Mouse (Mus musculus): ENCODE results near the gene Bmp6. TPM values are rescaled to one million over a fixed set of nuclear protein-coding genes. Genes with fewer than 3 reads are reported as not detected.

The Bmp6 gene
- polyA plus RNA-seq, 1 experiment: 6.4 TPM

DNA sequence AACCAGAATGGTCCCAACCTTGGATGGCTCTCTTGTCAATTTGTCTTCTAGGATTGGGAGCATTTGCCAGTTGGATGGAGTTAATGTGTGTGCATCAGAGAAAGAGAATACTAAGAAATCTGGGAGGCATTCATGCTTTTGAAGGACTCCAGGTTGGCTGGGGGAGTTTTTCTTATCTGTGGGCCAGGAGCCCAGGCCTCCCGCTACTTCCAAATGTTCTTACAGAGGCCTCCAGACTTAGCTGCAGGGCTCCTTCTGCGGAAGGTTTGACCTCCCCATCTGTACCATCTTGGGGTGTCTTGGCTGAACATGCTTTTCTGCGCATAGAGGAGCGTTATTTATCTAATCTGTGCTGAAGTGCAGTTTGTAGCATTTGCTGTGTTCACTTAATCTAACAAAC lies 127.7 kb downstream of the Bmp6 start:
- WGBS: 26% methylated on average over 4 of the region's 4 CpGs
- H3K27ac ChIP-seq (ENCODE audit: insufficient read depth, low read length): no peak overlapping the region
- no peak overlapping the region for H3K4me3 ChIP-seq (replicated peaks; ENCODE audit: insufficient read depth, low read depth, low read length)
- no peaks in the 10 kb centered on the region for H3K4me1 ChIP-seq (ENCODE audit: control insufficient read depth, insufficient read depth, low read length)
- no peaks in the 10 kb centered on the region for H3K27me3 ChIP-seq (ENCODE audit: control insufficient read depth, insufficient read depth, low read length)
- TF ChIP-seq POLR2A (IDR thresholded peaks at IDR 0.05; ENCODE audit: borderline replicate concordance, insufficient read depth, low read length): no peak
- peak in 1 of 2 experiments; percentile 9 for DNase-seq

DNA sequence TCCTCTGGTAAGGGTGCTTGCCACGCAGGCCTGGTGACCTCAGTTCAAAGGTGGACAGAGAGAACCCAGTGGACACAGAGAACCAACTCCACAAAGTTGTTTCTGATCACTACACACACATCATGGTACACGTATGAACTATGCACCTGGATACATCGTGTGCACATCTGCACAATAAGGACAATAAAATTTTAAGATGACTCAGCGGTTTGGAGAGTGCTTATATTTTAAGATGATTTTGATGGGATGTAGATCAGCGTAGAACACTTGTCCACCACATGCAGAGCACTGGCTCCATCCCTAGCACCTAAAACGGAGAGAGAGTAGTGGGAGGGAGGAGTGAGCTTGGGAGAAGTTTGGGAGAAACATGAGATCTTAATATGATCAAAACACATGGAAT lies 128.6 kb downstream of the Bmp6 start:
- TF ChIP-seq CTCF (IDR thresholded peaks at IDR 0.05; ENCODE audit: borderline replicate concordance, insufficient read depth, low read depth, low read length) (no peak), POLR2A (IDR thresholded peaks at IDR 0.05; ENCODE audit: borderline replicate concordance, insufficient read depth, low read length) (no peak)

DNA sequence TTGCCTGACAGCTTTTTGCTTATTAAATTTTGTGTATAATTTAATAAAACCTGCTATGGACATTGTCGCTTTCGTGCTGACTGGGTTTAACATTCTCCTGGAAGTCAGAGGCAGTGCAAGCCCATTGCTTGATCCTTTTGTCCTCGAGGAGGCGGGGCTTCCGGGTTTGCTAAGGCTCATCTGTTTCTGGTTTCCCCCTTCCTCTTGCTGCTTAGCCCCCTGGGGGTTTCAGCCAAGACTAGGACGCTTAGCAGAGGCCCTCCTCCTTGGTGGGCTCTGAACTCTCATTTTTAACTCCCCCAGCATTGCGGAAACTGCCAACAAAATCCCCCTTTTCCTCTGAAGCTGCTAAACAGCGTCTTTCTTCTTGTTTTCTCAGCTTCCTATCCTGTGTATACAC lies 132.0 kb downstream of the Bmp6 start:
- WGBS: 41% methylated on average over 8 of the region's 8 CpGs
- no peak overlapping the region for H3K4me3 ChIP-seq (replicated peaks; ENCODE audit: insufficient read depth, low read depth, low read length)
- no peak for TF ChIP-seq CTCF (IDR thresholded peaks at IDR 0.05; ENCODE audit: borderline replicate concordance, insufficient read depth, low read depth, low read length)
- TF ChIP-seq POLR2A (IDR thresholded peaks at IDR 0.05; ENCODE audit: borderline replicate concordance, insufficient read depth, low read length): no peak
- no peaks in the 10 kb centered on the region for H3K4me1 ChIP-seq (ENCODE audit: control insufficient read depth, insufficient read depth, low read length)
- no peak for DNase-seq
- H3K27me3 ChIP-seq (ENCODE audit: control insufficient read depth, insufficient read depth, low read length): no peaks in the 10 kb centered on the region
- no peak overlapping the region for H3K27ac ChIP-seq (ENCODE audit: insufficient read depth, low read length)

More for the DNA sequence above, 128.6 kb downstream of the Bmp6 start:
- H3K27ac ChIP-seq (ENCODE audit: insufficient read depth, low read length): no peak overlapping the region
- 89% methylated on average over 6 of the region's 6 CpGs for WGBS
- H3K27me3 ChIP-seq (ENCODE audit: control insufficient read depth, insufficient read depth, low read length): no peaks in the 10 kb centered on the region
- no peak for DNase-seq
- no peaks in the 10 kb centered on the region for H3K4me1 ChIP-seq (ENCODE audit: control insufficient read depth, insufficient read depth, low read length)
- no peak overlapping the region for H3K4me3 ChIP-seq (replicated peaks; ENCODE audit: insufficient read depth, low read depth, low read length)

DNA sequence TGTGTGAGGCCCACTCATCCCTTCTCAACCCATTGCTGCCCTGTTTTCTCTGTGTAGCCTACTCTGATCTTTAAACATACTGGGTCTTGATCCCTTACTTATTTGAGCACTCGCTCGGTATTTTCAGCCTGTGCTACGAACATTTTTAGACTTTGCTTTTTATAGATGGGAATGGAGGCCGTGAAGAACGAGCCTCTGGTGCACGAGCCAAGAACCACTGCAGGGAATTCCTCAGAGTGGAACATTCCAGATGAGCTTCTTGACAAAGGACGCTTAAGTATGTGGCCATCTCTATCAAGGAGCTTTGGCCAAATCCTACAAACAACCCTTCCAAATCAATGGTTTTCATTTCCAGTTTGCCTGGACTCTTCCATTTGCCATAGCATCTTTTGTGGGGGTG lies 136.1 kb downstream of the Bmp6 start:
- Histone ChIP-seq H3K27me3 (ENCODE audit: control insufficient read depth, insufficient read depth, low read length) (no peaks in the 10 kb centered on the region), H3K4me3 (replicated peaks; ENCODE audit: insufficient read depth, low read depth, low read length) (no peak overlapping the region), H3K4me1 (ENCODE audit: control insufficient read depth, insufficient read depth, low read length) (peaks cover 6% of the 10 kb centered on the region; the same call in 1 of the 2 replicates), H3K27ac (ENCODE audit: insufficient read depth, low read length) (no peak overlapping the region)
- WGBS: 83% methylated on average over 7 of the region's 7 CpGs
- DNase-seq: no peak
- TF ChIP-seq CTCF (IDR thresholded peaks at IDR 0.05; ENCODE audit: borderline replicate concordance, insufficient read depth, low read depth, low read length) (no peak), POLR2A (IDR thresholded peaks at IDR 0.05; ENCODE audit: borderline replicate concordance, insufficient read depth, low read length) (no peak)

DNA sequence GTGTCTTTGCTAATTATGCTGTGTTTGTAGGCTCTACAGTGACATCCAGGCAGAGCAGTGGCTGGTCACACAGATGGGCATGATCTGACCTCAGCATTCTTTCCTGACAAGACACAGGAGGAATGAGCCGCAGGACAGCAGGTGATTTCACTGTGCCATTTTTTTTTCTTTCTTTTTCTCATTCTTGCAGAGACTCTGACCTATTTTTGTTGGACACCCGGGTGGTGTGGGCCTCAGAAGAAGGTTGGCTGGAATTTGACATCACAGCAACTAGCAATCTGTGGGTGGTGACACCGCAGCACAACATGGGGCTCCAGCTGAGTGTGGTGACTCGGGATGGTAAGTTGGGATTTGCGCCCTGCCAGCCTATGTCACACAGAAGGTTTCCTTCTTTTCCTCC lies 139.8 kb downstream of the Bmp6 start:
- Histone ChIP-seq H3K4me3 (replicated peaks; ENCODE audit: insufficient read depth, low read depth, low read length) (no peak overlapping the region), H3K4me1 (ENCODE audit: control insufficient read depth, insufficient read depth, low read length) (peaks cover 6% of the 10 kb centered on the region; the same call in 1 of the 2 replicates), H3K27ac (ENCODE audit: insufficient read depth, low read length) (no peak overlapping the region), H3K27me3 (ENCODE audit: control insufficient read depth, insufficient read depth, low read length) (no peaks in the 10 kb centered on the region)
- no peak for TF ChIP-seq POLR2A (IDR thresholded peaks at IDR 0.05; ENCODE audit: borderline replicate concordance, insufficient read depth, low read length)
- TF ChIP-seq CTCF (IDR thresholded peaks at IDR 0.05; ENCODE audit: borderline replicate concordance, insufficient read depth, low read depth, low read length): no peak
- WGBS: 30% methylated on average over 5 of the region's 5 CpGs
- DNase-seq: peak; percentile 24 to 40

DNA sequence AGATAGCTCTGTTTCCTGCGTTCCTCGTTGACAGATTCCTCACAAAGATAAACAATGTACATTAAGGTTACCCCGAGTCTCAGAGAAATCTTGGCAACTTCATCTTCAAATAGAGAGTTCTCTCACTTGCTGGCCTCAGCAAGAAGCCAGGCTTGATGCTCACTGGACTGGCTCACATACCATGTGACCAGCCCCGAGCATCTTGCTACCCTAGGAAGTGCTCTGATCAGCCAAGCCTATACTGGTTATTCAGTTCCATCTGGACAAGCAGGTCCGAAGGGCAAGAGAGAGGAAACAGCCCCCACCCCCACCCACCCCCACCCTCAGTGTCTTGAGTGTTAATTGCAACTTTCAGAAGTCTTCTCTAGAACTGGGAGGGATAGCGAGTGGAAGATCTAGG lies 141.9 kb downstream of the Bmp6 start:
- no peaks in the 10 kb centered on the region for H3K27me3 ChIP-seq (ENCODE audit: control insufficient read depth, insufficient read depth, low read length)
- H3K4me1 ChIP-seq (ENCODE audit: control insufficient read depth, insufficient read depth, low read length): peaks cover 6% of the 10 kb centered on the region; the same call in 1 of the 2 replicates
- H3K27ac ChIP-seq (ENCODE audit: insufficient read depth, low read length): no peak overlapping the region
- WGBS: 65% methylated on average over 6 of the region's 6 CpGs
- TF ChIP-seq CTCF (IDR thresholded peaks at IDR 0.05; ENCODE audit: borderline replicate concordance, insufficient read depth, low read depth, low read length): no peak
- TF ChIP-seq POLR2A (IDR thresholded peaks at IDR 0.05; ENCODE audit: borderline replicate concordance, insufficient read depth, low read length): no peak
- no peak for DNase-seq
- no peak overlapping the region for H3K4me3 ChIP-seq (replicated peaks; ENCODE audit: insufficient read depth, low read depth, low read length)

DNA sequence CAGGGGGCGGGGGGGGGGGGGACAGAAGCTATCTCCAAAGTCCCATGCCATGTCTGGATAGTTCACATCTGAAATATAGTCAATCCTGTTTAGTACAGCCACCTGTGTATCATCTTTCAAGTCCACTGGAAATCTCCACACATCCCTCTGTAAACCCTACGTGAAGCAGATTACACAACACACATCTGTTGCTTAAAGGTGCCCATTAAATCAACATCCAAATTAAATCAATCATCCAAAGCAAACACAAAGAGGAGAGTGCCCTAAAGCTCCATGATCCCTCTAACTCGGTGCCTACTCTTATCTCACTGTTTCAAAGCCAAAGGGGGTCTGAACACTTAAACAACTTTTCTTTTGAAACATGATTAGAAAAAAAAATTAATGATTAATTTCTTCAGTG lies 151.8 kb downstream of the Bmp6 start:
- Histone ChIP-seq H3K27me3 (ENCODE audit: control insufficient read depth, insufficient read depth, low read length) (no peaks in the 10 kb centered on the region; the same call in 1 of the 2 replicates), H3K4me3 (replicated peaks; ENCODE audit: insufficient read depth, low read depth, low read length) (no peak overlapping the region), H3K4me1 (ENCODE audit: control insufficient read depth, insufficient read depth, low read length) (no peaks in the 10 kb centered on the region), H3K27ac (ENCODE audit: insufficient read depth, low read length) (no peak overlapping the region)
- TF ChIP-seq POLR2A (IDR thresholded peaks at IDR 0.05; ENCODE audit: borderline replicate concordance, insufficient read depth, low read length): no peak
- TF ChIP-seq CTCF (IDR thresholded peaks at IDR 0.05; ENCODE audit: borderline replicate concordance, insufficient read depth, low read depth, low read length): no peak
- 62% methylated on average over 3 of the region's 3 CpGs for WGBS
- no peak for DNase-seq

DNA sequence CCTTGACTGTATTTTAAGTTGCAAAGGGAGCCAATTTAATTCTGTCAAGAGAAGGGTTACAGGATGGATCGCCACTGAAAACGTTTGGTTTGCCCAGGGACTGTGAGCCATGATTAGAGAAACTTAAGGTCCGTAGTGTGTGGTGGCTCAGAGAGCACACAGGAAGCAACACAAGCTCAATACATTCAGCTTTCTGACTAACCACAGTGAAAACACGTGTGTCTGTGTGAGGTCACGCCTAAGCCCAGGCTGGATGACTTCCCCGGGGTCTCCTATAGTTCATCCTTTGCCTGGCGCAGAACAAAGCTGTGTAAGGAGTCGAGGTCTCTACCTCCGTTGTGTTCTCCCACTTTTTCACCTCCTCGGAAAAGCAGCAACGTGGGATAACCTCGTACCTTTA lies 156.4 kb downstream of the Bmp6 start:
- 91% methylated on average over 12 of the region's 12 CpGs for WGBS
- Histone ChIP-seq H3K4me1 (ENCODE audit: control insufficient read depth, insufficient read depth, low read length) (no peaks in the 10 kb centered on the region), H3K27me3 (ENCODE audit: control insufficient read depth, insufficient read depth, low read length) (no peaks in the 10 kb centered on the region), H3K4me3 (replicated peaks; ENCODE audit: insufficient read depth, low read depth, low read length) (no peak overlapping the region), H3K27ac (ENCODE audit: insufficient read depth, low read length) (no peak overlapping the region)
- no peak for DNase-seq
- TF ChIP-seq CTCF (IDR thresholded peaks at IDR 0.05; ENCODE audit: borderline replicate concordance, insufficient read depth, low read depth, low read length): no peak
- no peak for TF ChIP-seq POLR2A (IDR thresholded peaks at IDR 0.05; ENCODE audit: borderline replicate concordance, insufficient read depth, low read length)

Data from cerebellum, adult 2 months (tissue).